In the genomic region with DNA sequence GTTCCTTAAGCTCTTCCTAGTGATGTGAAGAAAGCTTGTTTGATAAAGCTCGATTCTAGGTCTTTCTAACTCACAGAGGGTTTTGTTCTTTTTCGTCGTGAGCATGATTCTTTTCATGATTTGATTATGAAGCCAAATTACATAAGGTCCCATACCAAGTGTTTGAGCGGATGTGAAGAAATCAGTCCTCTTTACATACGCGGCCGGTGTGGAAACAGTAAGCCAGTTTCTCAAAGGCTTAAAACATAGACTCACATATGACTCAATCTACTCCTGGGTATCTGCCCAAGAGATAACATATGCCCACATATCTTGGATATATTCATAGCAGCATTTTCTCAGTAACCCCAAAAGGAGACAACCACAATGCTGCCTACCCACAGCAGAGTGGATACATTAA, we compare ENCODE assay signal across 22 mouse cellular contexts. TPM values are rescaled to one million over a fixed set of nuclear protein-coding genes. Genes with fewer than 3 reads are reported as not detected.
DNase-seq lines count a peak whose midpoint lies in the region; ATAC-seq and TF ChIP-seq lines count a peak whose summit lies in the region.
"Had no signal": no experiment of that assay in that cellular context is flagged by ENCODE, and none has a peak within 500 bp of the region (broad histone marks: within the 10 kb centered on the region; RNA-seq: fewer than 3 reads in every experiment).

No protein-coding gene starts in this region.

- H3K27me3 ChIP-seq in midbrain, embryonic 13.5 days, result no peaks in the 10 kb centered on the region
- H3K27me3 ChIP-seq in midbrain, postnatal 0 days (ENCODE audit: insufficient read depth, low read length), result no peaks in the 10 kb centered on the region
- no peaks in the 10 kb centered on the region for H3K27me3 ChIP-seq in stomach, postnatal 0 days (ENCODE audit: control insufficient read depth, insufficient read depth, low read length)
- H3K27me3 ChIP-seq in neural tube, embryonic 15.5 days (replicated peaks), result no peaks in the 10 kb centered on the region
- H3K27me3 ChIP-seq: intestine, embryonic 15.5 days; limb, embryonic 13.5 days; liver, embryonic 13.5 days had no signal

- no peak for DNase-seq in left cerebral cortex, adult 2 months (ENCODE audit: extremely low spot score in 1 of 2, low spot score in 2 of 2)
- DNase-seq in left cerebral cortex, adult 8-10 months (ENCODE audit: low spot score in 2 of 2), result no peak
- no peak for DNase-seq in midbrain, postnatal 0 days (ENCODE audit: low spot score)
- DNase-seq in stomach, postnatal 0 days (ENCODE audit: low spot score), result no peak
- DNase-seq in gastrocnemius, postnatal 4 days (ENCODE audit: low spot score in 2 of 2), result no peak
- DNase-seq: adrenal gland, postnatal 14 days; cerebellum, adult 11-12 months; cerebellum, postnatal 14 days; embryo, embryonic 11 days; gastrocnemius, postnatal 25 days; kidney, adult 9 months; kidney, postnatal 14 days; liver, embryonic 13.5 days; thymus, postnatal 25 days had no signal

- no peaks in the 10 kb centered on the region for H3K9me3 ChIP-seq in midbrain, embryonic 13.5 days
- no peaks in the 10 kb centered on the region for H3K9me3 ChIP-seq in midbrain, postnatal 0 days (ENCODE audit: low read length)
- H3K9me3 ChIP-seq in stomach, postnatal 0 days (ENCODE audit: control insufficient read depth, low read length), result peaks cover 3% of the 10 kb centered on the region; the same call in 1 of the 2 replicates
- no peaks in the 10 kb centered on the region for H3K9me3 ChIP-seq in neural tube, embryonic 15.5 days (replicated peaks)
- H3K9me3 ChIP-seq: intestine, embryonic 15.5 days; liver, embryonic 13.5 days had no signal

- peaks cover 13% of the 10 kb centered on the region for H3K4me1 ChIP-seq in midbrain, embryonic 13.5 days (replicated peaks)
- no peaks in the 10 kb centered on the region for H3K4me1 ChIP-seq in midbrain, postnatal 0 days (ENCODE audit: insufficient read depth, low read length)
- H3K4me1 ChIP-seq in stomach, postnatal 0 days (replicated peaks; ENCODE audit: control insufficient read depth, insufficient read depth), result no peaks in the 10 kb centered on the region
- peaks cover 16% of the 10 kb centered on the region for H3K4me1 ChIP-seq in neural tube, embryonic 15.5 days
- H3K4me1 ChIP-seq: intestine, embryonic 15.5 days; liver, embryonic 13.5 days had no signal

- TF ChIP-seq EP300 in stomach, postnatal 0 days (optimal IDR thresholded peaks at IDR 0.05), result no peak

- H3K4me3 ChIP-seq in left cerebral cortex, adult 2 months, result no peak overlapping the region
- H3K4me3 ChIP-seq in midbrain, embryonic 13.5 days (replicated peaks), result no peak overlapping the region
- no peak overlapping the region for H3K4me3 ChIP-seq in midbrain, postnatal 0 days (ENCODE audit: low read depth, low read length)
- no peak overlapping the region for H3K4me3 ChIP-seq in stomach, postnatal 0 days (ENCODE audit: low read depth, low read length)
- H3K4me3 ChIP-seq in neural tube, embryonic 15.5 days (replicated peaks), result no peak overlapping the region
- H3K4me3 ChIP-seq: intestine, embryonic 15.5 days; layer of hippocampus, adult 2 months; limb, embryonic 13.5 days; liver, embryonic 13.5 days had no signal

- H3K36me3 ChIP-seq in midbrain, embryonic 13.5 days, result no peaks in the 10 kb centered on the region
- no peaks in the 10 kb centered on the region for H3K36me3 ChIP-seq in midbrain, postnatal 0 days (ENCODE audit: insufficient read depth, low read length)
- no peaks in the 10 kb centered on the region for H3K36me3 ChIP-seq in stomach, postnatal 0 days (ENCODE audit: control insufficient read depth, insufficient read depth, low read length)
- H3K36me3 ChIP-seq in neural tube, embryonic 15.5 days, result no peaks in the 10 kb centered on the region
- H3K36me3 ChIP-seq: intestine, embryonic 15.5 days; limb, embryonic 13.5 days; liver, embryonic 13.5 days had no signal

- TF ChIP-seq CTCF in left cerebral cortex, adult 2 months (IDR thresholded peaks at IDR 0.05), result no peak
- TF ChIP-seq CTCF in midbrain, postnatal 0 days (IDR thresholded peaks at IDR 0.05), result no peak
- no peak for TF ChIP-seq CTCF in stomach, postnatal 0 days (IDR thresholded peaks at IDR 0.05; ENCODE audit: low read depth)

- no peak overlapping the region for H3K9ac ChIP-seq in midbrain, embryonic 13.5 days (replicated peaks)
- no peak overlapping the region for H3K9ac ChIP-seq in midbrain, postnatal 0 days (replicated peaks; ENCODE audit: low read length, poor library complexity, severe bottlenecking)
- H3K9ac ChIP-seq in stomach, postnatal 0 days (ENCODE audit: low read length), result no peak overlapping the region
- H3K9ac ChIP-seq in neural tube, embryonic 15.5 days (replicated peaks), result no peak overlapping the region
- H3K9ac ChIP-seq: intestine, embryonic 15.5 days; limb, embryonic 13.5 days; liver, embryonic 13.5 days had no signal

- WGBS in midbrain, embryonic 13.5 days, result 93% methylated on average over 7 of the region's 7 CpGs
- 91% methylated on average over 7 of the region's 7 CpGs for WGBS in midbrain, postnatal 0 days
- WGBS in stomach, postnatal 0 days, result 66% methylated on average over 7 of the region's 7 CpGs
- 96% methylated on average over 7 of the region's 7 CpGs for WGBS in neural tube, embryonic 15.5 days

- intact Hi-C loops in left cerebral cortex, adult 2 months (cut with DNase I), result no loop called here

- H3K4me2 ChIP-seq in midbrain, embryonic 13.5 days (replicated peaks), result no peak overlapping the region
- H3K4me2 ChIP-seq in midbrain, postnatal 0 days (ENCODE audit: low read depth, low read length, poor library complexity, severe bottlenecking), result no peak overlapping the region
- H3K4me2 ChIP-seq in stomach, postnatal 0 days (replicated peaks; ENCODE audit: low read depth), result no peak overlapping the region
- H3K4me2 ChIP-seq in neural tube, embryonic 15.5 days, result no peak overlapping the region
- H3K4me2 ChIP-seq: intestine, embryonic 15.5 days; limb, embryonic 13.5 days; liver, embryonic 13.5 days; midbrain, embryonic 11.5 days had no signal

- peak overlapping the region; percentile 44 for H3K27ac ChIP-seq in left cerebral cortex, adult 2 months
- 0 out of 2 replicates have a peak overlapping the region, but pooled peaks have one; percentile 19 for H3K27ac ChIP-seq in midbrain, embryonic 13.5 days
- H3K27ac ChIP-seq in midbrain, postnatal 0 days (ENCODE audit: low read depth, low read length), result no peak overlapping the region
- peak overlapping the region; percentile 65; the same call in 1 of the 2 replicates for H3K27ac ChIP-seq in stomach, postnatal 0 days (replicated peaks)
- no peak overlapping the region for H3K27ac ChIP-seq in neural tube, embryonic 15.5 days (replicated peaks)
- H3K27ac ChIP-seq: intestine, embryonic 15.5 days; limb, embryonic 13.5 days; liver, embryonic 13.5 days; macrophage had no signal

- ATAC-seq in midbrain, embryonic 13.5 days, result no peak
- no peak for ATAC-seq in midbrain, postnatal 0 days (ENCODE audit: low FRiP score)
- peak; percentile 58 for ATAC-seq in granulocyte monocyte progenitor cell, adult 5-6 weeks (replicated peaks; ENCODE audit: poor library complexity, severe bottlenecking)
- ATAC-seq in stomach, postnatal 0 days (ENCODE audit: low FRiP score, low TSS enrichment), result no peak
- ATAC-seq in neural tube, embryonic 15.5 days (ENCODE audit: low FRiP score), result no peak
- ATAC-seq: intestine, embryonic 15.5 days had no signal

RNA-seq across cellular contexts. Expression of a gene that starts 12.6 kb away (rescaled TPM):
- total RNA-seq in left cerebral cortex, adult 2 months (2021), result 100 to 1,000 TPM; 102 to 105 TPM
- total RNA-seq in left cerebral cortex, adult 8-10 months (2022), result 100 to 1,000 TPM in 2 of 4 experiments, 10 to 100 TPM in 2; 89.3 to 109 (median 100) TPM
- polyA plus RNA-seq in midbrain, embryonic 13.5 days (2015; fragmentation: Nextera tagmentation; extraction: Ambion mirVana), result 11.7 and 14.4 TPM in 2 replicates
- total RNA-seq in midbrain, postnatal 0 days (2014; rRNA removed), result 43.7 and 51.5 TPM in 2 replicates
- 9.7 and 11.7 TPM in 2 replicates for polyA plus RNA-seq in midbrain, postnatal 0 days (2015; fragmentation: Nextera tagmentation; extraction: Ambion mirVana)
- 41.5 and 46.1 TPM in 2 replicates for total RNA-seq in granulocyte monocyte progenitor cell, adult 5-6 weeks (2014; fragmentation: Nextera tagmentation)
- total RNA-seq in granulocyte monocyte progenitor cell, adult 5-6 weeks (2017), result 56.4 and 84.0 TPM in 2 replicates
- polyA plus RNA-seq in stomach, postnatal 0 days (2015; fragmentation: Nextera tagmentation; extraction: Ambion mirVana), result 7.1 and 7.9 TPM in 2 replicates
- total RNA-seq in gastrocnemius, postnatal 4 days (2021), result 10 to 100 TPM; 46.3 to 54.3 TPM
- 10.3 and 12.9 TPM in 2 replicates for polyA plus RNA-seq in neural tube, embryonic 15.5 days (2015; fragmentation: Nextera tagmentation; extraction: Ambion mirVana)

Comparison
In these comparisons a context has a peak if more than half of its experiments do, and no peak if none do; other contexts are left out.
1. H3K27ac ChIP-seq: peak in left cerebral cortex, adult 2 months (single experiment), midbrain, embryonic 13.5 days (single experiment) and stomach, postnatal 0 days (single experiment); none in midbrain, postnatal 0 days (single experiment) and neural tube, embryonic 15.5 days (single experiment).